Mouse (Mus musculus) CD4-positive, CD25-positive, alpha-beta regulatory T cell, adult 4 months (primary cell): Measurements from ENCODE around the gene Ccnl2. TPM values are rescaled to one million over a fixed set of nuclear protein-coding genes. Genes with fewer than 3 reads are reported as not detected.
"Not testable (repeated sequence)": the region's sequence is repeated elsewhere in the genome, so short reads cannot be mapped to it uniquely, and the experiment has no call there.

Experiments
- ATAC-seq: one replicate; pipeline ENCODE4 v1.8.0; 2017
- polyA plus RNA-seq, 2 experiments: library from polyadenylated mRNA; unstranded; fragments of 100-300 nt; shearing (Covaris generic); gene quantifications; one replicate each; pipeline ENCODE4 v1.2.1; 2017

The Ccnl2 gene
- polyA plus RNA-seq: 100 to 1,000 TPM in 1 of 2 experiments, 10 to 100 TPM in 1; 99.1 to 124 TPM

- ATAC-seq: peak; percentile 99
Observed at GRCm38 (mm10) chr4:155811929-155812664, at the start of gene Ccnl2. Gene Ccnl2 (plus strand): TSS chr4:155812489.

DNA sequence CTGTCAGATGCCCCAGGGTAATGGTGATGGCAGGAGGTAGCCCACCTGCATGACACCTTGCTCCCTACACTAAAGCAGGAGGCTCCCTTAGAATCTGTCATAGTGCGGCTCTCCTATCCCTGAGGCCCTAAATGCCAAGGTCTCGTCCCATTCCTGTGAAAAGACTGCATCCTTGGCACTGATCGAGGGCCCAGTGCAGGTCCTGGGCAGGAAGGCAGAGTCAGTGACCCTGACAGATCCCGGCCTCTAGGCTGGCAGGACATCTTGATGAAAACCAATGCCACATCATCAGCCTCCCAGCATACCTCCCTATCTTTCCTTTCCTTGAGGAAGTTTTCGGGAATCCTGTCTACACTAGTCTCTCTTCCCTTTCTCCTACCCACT, 42.8 kb upstream of the Ccnl2 start:
- no peak for ATAC-seq

GRCm38 (mm10) chr4:155769880-155770512, 42.3 kb upstream of the Ccnl2 start:
- ATAC-seq: peak; percentile 67

- ATAC-seq: no peak
Observed at GRCm38 (mm10) chr4:155770626-155771025, 41.7 kb upstream of the Ccnl2 start.

- no peak for ATAC-seq
Observed at GRCm38 (mm10) chr4:155771706-155772105, 40.6 kb upstream of the Ccnl2 start.

- ATAC-seq: no peak
Observed at GRCm38 (mm10) chr4:155772786-155773185, 39.5 kb upstream of the Ccnl2 start.

DNA sequence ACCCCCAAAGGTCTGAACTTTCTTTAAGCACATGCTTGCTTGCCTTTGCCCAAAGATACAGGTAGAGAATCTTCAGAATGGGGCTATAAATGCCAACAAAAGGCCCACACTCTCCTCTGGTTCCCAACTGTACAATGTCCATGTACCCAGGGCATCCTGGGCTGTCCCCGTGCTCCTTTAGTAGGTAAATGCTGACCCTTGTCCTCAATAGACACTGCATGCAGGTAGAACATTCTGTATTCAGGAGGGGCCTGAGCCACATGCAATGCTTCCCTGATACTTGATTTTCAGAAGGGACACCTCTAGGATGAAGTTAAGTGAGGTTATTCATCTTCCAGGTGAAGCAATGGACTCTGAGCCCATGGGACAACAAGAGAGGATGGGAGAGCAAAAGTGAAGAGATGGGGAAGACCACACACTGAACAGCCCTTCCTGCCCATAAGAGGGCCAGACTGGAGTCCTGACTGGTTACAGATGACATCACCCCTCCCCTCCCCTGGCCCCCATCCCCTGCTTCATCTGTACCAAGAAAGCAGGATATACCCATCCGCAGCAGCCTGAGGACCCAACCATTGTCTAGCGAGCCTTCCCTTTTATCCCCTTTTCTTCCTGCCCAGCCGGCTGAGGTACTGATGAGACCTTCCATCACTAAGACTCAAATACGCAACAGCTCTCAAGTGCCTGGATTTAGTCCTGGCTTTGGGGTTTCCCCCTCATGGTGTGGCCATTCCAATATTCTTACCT, 38.8 kb upstream of the Ccnl2 start:
- ATAC-seq: no peak

- ATAC-seq: peak; percentile 81
Observed at GRCm38 (mm10) chr4:155774280-155774754, 38.0 kb upstream of the Ccnl2 start, which contains the start of gene Vwa1. Gene Vwa1 (minus strand): TSS chr4:155774698.

DNA sequence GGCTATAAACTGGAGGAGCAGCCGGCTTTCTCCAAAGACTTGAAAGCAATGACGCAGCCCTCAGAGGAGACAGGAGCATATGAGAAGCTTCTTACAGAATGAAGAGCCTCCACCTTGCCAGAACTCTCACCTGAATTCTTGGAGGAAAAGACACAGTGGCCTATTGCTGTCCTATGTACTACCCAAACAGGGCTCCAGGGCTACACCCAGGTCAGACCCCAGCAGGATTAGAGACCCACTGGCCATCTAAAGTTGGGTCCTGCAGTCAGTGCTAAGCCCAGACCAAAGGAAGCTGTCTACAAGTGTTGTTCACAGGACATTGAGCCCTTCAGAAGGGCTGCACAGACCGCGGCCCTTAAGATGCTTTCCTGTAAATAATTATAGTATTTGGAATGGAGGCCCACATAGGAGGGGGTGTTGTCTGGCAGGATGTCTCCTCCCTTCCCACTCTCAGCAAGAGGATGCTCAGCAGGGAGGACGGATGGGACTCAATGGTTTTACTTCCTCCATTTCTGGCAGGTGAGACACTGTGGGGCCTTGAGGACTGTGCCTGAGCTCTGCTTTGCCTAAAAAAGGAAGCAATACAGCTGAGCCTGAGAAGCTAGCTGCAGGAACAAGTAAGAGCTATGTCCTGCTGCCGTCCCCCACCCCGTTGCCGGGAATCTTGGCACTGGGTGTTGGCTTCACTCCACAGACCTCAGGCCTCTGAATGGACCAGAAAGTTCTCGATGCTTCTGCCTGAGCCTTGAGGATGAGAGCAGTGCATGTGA, 37.1 kb upstream of the Ccnl2 start:
- ATAC-seq: no peak

GRCm38 (mm10) chr4:155775855-155776254, 36.4 kb upstream of the Ccnl2 start:
- ATAC-seq: no peak

GRCm38 (mm10) chr4:155776704-155777335, 35.5 kb upstream of the Ccnl2 start:
- no peak for ATAC-seq

DNA sequence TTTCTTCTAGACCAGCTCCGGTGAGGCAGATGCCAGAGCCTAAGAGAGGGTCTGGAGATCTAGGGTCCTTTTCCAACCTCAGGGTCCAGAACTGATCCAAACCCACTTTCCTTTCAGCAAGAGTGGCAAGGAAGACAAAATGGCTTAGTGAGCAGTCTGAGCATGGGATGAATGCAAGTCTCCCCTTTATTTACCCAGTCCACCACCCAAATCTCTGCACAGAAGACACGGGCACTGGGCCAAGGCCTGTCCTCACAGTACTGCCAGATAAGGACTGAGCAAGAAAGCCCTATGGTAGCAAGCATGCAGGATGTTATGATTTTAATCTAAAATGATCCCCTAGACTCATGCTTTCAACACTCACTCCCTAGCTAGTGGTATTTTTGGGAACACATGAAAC, 34.5 kb upstream of the Ccnl2 start:
- ATAC-seq: no peak

GRCm38 (mm10) chr4:155779498-155779897, 32.8 kb upstream of the Ccnl2 start:
- no peak for ATAC-seq

- ATAC-seq: no peak
Observed at GRCm38 (mm10) chr4:155780895-155781294, 31.4 kb upstream of the Ccnl2 start.

DNA sequence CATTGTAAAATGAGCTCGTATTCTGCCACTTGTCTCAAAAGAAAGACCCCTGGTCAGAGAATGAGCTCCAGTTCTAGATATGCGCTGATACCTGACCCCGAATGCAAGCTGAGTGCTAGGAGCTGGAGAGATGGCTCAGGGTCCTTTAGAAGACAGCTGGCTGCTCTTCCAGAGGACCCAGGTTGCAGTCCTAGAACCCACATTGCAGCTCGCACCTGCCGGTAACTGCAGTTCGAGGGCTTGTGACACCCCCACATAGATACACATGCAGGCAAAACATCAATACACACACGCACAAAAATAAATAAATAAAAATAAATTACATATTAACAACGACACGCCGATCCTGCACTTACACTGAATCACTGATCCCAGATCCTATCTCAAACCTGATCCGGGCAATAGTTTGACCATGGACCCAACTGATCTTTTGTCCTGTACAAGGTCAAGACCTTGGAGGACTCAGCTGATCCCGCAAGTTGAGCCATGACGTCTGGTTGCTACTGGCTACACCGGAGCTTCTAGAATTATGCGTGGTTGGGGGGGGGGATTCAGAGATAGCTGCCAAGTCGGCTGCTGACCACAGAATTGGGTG, 28.7 kb upstream of the Ccnl2 start:
- ATAC-seq: no peak

- ATAC-seq: peak; percentile 77
Observed at GRCm38 (mm10) chr4:155784081-155784701, 28.1 kb upstream of the Ccnl2 start.

DNA sequence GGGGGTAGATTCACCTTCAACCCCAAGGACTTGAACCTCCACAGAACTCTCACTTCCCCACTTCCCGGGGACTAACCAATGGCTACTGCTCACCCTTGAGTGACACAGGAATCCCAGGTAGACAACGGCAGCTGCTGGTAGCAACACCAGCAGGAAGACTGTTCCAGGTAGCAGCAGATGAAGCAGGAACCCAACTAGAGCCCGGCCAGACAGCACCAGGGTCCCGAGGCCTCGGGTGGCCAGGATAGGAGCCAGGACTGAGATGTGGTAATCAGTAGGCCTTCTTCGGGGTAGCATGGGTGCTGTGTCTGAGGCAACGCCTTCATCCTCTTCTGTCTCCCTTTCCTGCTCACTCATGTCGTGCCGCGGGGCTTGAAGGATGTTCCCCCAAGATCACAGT, 27.0 kb upstream of the Ccnl2 start:
- ATAC-seq: no peak

DNA sequence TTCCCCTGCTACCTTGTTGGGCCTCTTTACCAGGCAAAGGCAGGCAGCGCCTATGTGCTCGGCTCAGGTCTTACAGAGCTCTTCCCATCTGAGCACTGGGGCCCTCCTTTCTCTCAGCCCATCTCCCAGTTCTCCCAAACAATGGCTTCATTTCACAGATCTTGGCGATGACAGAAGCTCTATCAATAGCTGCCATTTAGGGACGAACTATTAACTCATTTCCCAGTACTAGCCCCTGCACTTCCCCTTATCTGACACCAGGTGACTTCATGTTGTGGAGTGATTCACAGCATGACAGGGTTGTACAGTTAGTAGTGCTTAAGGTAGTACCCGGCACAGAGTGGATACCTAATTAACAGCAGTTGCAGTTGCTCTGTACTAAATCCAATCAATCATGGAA, 26.5 kb upstream of the Ccnl2 start, which contains the start of gene Tmem88b:
Gene Tmem88b (minus strand): TSS at position 56 of the 400 bp plus-strand sequence.
- no peak for ATAC-seq

GRCm38 (mm10) chr4:155788300-155788699, 24.0 kb upstream of the Ccnl2 start:
- ATAC-seq: no peak

DNA sequence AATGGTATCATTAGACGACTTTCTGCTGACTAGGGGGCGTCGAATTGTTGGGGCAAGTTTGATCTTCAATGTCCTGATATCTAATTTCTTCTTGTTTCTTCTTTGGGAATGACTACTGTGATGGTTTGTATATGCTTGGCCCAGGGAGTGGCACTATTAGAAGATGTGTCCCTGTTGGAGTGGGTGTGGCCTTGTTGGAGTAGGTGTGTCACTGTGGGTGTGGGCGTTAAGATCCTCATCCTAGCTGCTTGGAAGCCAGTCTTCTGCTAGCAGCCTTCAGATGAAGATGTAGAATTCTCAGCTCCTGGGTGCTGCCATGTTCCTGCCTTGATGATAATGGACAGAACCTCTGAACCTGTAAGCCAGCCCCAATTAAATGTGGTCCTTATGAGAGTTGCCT, 23.5 kb upstream of the Ccnl2 start:
- not testable (repeated sequence) for ATAC-seq

- no peak for ATAC-seq
Observed at GRCm38 (mm10) chr4:155790021-155790489, 22.2 kb upstream of the Ccnl2 start, which contains the start of gene Ankrd65. Gene Ankrd65 (plus strand): TSS chr4:155790439.
